Mouse (Mus musculus): ENCODE measurements around the gene Twf1.

Gene Twf1

GRCm38 (mm10) chr15:94589219-94590075, at the start of gene Twf1:
Gene Twf1 (minus strand): TSS chr15:94589889.
- peak; percentile 90 for DNase-seq (ENCODE audit: low read depth)

GRCm38 (mm10) chr15:94639126-94639525, 49.4 kb upstream of the Twf1 start:
- no peak for DNase-seq (ENCODE audit: low read depth)

- DNase-seq (ENCODE audit: low read depth): no peak
Observed at GRCm38 (mm10) chr15:94638207-94638606, 48.5 kb upstream of the Twf1 start.

GRCm38 (mm10) chr15:94634524-94634923, 44.8 kb upstream of the Twf1 start:
- DNase-seq (ENCODE audit: low read depth): no peak

GRCm38 (mm10) chr15:94630553-94630952, 40.9 kb upstream of the Twf1 start:
- no peak for DNase-seq (ENCODE audit: low read depth)

GRCm38 (mm10) chr15:94628830-94629601, 39.3 kb upstream of the Twf1 start, which contains the start of gene Tmem117:
Gene Tmem117 (plus strand): TSS chr15:94629232.
- no peak for DNase-seq (ENCODE audit: low read depth)

- DNase-seq (ENCODE audit: low read depth): no peak
Observed at GRCm38 (mm10) chr15:94628463-94628829, 38.8 kb upstream of the Twf1 start.

- no peak for DNase-seq (ENCODE audit: low read depth)
Observed at GRCm38 (mm10) chr15:94620909-94621308, 31.2 kb upstream of the Twf1 start.

GRCm38 (mm10) chr15:94616036-94616435, 26.3 kb upstream of the Twf1 start:
- no peak for DNase-seq (ENCODE audit: low read depth)

GRCm38 (mm10) chr15:94607768-94608167, 18.1 kb upstream of the Twf1 start:
- no peak for DNase-seq (ENCODE audit: low read depth)

GRCm38 (mm10) chr15:94602441-94602840, 12.8 kb upstream of the Twf1 start:
- DNase-seq (ENCODE audit: low read depth): no peak

GRCm38 (mm10) chr15:94601339-94601738, 11.7 kb upstream of the Twf1 start:
- peak; percentile 33 for DNase-seq (ENCODE audit: low read depth)

GRCm38 (mm10) chr15:94600145-94600707, 10.5 kb upstream of the Twf1 start:
- no peak for DNase-seq (ENCODE audit: low read depth)

GRCm38 (mm10) chr15:94593586-94593985, 3.9 kb upstream of the Twf1 start:
- no peak for DNase-seq (ENCODE audit: low read depth)

GRCm38 (mm10) chr15:94591356-94591755, 1.7 kb upstream of the Twf1 start:
- DNase-seq (ENCODE audit: low read depth): no peak

GRCm38 (mm10) chr15:94590083-94590482, 394 bp upstream of the Twf1 start:
- no peak for DNase-seq (ENCODE audit: low read depth)

- DNase-seq (ENCODE audit: low read depth): no peak
Observed at GRCm38 (mm10) chr15:94587826-94588715, 1.6 kb downstream of the Twf1 start.

GRCm38 (mm10) chr15:94584738-94585137, 5.0 kb downstream of the Twf1 start:
- DNase-seq (ENCODE audit: low read depth): no peak

GRCm38 (mm10) chr15:94583153-94583552, 6.5 kb downstream of the Twf1 start:
- no peak for DNase-seq (ENCODE audit: low read depth)

GRCm38 (mm10) chr15:94582000-94582593, 7.6 kb downstream of the Twf1 start:
- no peak for DNase-seq (ENCODE audit: low read depth)

- DNase-seq (ENCODE audit: low read depth): no peak
Observed at GRCm38 (mm10) chr15:94574566-94575268, 15.0 kb downstream of the Twf1 start.
